Mouse (Mus musculus) left cerebral cortex, postnatal 14 days (tissue): ENCODE data around the gene Aldh2. TPM values are rescaled to one million over a fixed set of nuclear protein-coding genes. Genes with fewer than 3 reads are reported as not detected.
"Not testable (repeated sequence)": the region's sequence is repeated elsewhere in the genome, so short reads cannot be mapped to it uniquely, and the experiment has no call there.

Experiments
- DNase-seq, 2 experiments: peaks; one replicate each; pipeline ENCODE4 v3.0.0; 2021 to 2022; ENCODE audit warnings: low spot score in 2 of 2, mixed read lengths in 1 of 2
- intact Hi-C: fragments of 180-260 bp; cut with DNase I; formaldehyde crosslinking; loops from one replicate; pipeline ENCODE4 v1.15.1; 2025
- long read RNA-seq, 2 experiments: library from polyadenylated mRNA; stranded (forward); transcript quantifications; one replicate each; pipeline ENCODE4 v2.0.0; 2021
- total RNA-seq, 2 experiments: library from RNA; stranded (reverse); gene quantifications; 2 replicates each; pipeline ENCODE4 v1.2.3; 2021

The Aldh2 gene
- 10 to 100 TPM; 77.4 to 87.7 TPM for total RNA-seq
- long read RNA-seq, experiment 1, transcript Aldh2-201 (13 exons, 3,867 nt), result major isoform, 9 of 15 reads
- long read RNA-seq, experiment 1, partial matches to known transcripts, result 1 of 15 reads
- long read RNA-seq, experiment 1, other reads (novel, unspliced or antisense), result 4 of 15 reads
- long read RNA-seq, experiment 2, transcript Aldh2-201 (13 exons, 3,867 nt), result major isoform, 8 of 10 reads
- long read RNA-seq, experiment 2, partial matches to known transcripts, result 1 of 10 reads
- long read RNA-seq, experiment 2, other reads (novel, unspliced or antisense), result 0 of 10 reads

- intact Hi-C loops, result no loop called here
- peak; percentile 74 to 76 for DNase-seq
Observed at GRCm38 (mm10) chr5:121593451-121594401, at the start of gene Aldh2. Gene Aldh2 (minus strand): TSS chr5:121593824.

DNA sequence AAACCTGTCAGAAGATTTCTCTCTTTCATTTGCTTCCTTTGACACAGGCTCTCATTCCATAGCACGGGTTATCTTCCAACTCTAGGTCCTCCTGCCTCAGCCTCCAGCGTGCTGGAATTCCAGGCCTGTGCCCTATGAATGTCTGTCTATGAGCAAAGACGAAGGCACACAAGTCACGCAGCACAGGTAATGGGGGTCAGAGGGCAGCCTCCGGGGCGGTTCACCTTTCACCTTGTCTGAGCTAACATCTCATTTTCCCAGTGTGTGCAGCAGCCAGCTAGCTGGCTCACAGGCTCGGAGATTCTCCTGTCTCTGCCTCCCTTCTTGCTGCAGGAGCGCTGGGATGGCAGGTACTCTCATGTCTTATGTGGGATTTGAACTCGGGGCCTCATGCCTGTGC lies 46.0 kb upstream of the Aldh2 start:
- intact Hi-C loops, result no loop called here
- DNase-seq, result no peak

DNA sequence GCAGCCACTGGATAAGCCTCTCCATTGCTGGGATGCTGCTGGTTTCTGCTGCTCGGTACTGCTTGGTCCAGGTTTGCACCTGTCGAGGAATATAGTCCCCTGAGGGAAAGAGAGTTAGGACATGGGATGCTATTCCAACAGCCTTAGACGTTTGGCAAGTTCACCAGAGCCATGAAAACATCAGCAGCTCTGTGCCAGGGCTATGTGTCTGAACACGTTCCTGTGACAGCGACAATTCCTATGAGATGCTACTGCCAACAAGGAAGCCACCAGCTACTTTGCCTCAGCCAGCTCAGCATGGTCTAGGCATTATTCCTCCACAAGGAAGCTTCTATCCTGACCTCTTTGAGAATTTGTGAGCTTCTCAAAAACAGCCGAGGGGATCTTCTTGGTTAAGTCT lies 43.7 kb upstream of the Aldh2 start:
- intact Hi-C loops, result no loop called here

DNA sequence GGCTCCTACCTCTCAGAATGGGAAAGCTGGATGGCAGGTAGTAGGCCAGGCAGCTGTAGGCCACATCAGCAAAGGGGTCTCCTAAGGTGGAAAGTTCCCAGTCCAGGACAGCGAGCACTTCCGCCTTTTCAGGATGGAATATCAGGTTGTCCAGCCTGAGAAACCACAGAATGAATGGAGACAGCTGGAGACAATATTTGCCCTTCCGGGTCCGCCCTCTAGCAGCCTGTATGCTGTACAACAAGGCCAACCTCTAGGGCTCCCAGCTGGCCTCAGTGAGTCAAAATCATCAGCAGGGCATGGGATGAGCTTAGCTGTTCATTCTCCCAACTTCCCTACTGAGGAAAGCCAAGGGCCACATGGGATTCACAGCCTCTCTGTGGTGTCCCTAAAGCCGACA lies 41.0 kb upstream of the Aldh2 start:
- intact Hi-C loops, result no loop called here
- no peak for DNase-seq

More for the DNA sequence above, 43.7 kb upstream of the Aldh2 start:
- no peak for DNase-seq

DNA sequence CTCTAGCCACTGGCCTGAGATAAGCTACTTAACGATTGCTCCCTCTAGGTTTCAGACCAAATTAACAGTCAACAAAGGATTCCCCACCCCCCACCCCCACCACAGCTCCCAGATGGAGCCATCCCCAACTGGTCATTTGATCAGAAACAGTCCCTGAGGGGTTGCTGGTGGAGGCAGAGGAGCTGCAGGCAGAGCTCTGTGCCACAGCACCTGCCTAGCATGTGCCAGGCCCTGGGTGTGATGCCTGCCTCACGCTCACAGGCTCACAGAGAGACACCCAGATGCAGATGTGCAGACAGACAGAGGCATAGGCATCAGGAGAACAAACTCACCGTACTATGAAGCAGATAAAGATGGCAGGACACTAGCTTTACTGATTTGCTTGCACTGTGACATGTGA lies 39.2 kb upstream of the Aldh2 start:
- no peak for DNase-seq
- intact Hi-C loops, result no loop called here

GRCm38 (mm10) chr5:121631106-121631647 lies 37.6 kb upstream of the Aldh2 start:
- intact Hi-C loops, DNase-seq: not testable (repeated sequence)

GRCm38 (mm10) chr5:121627871-121628270 lies 34.2 kb upstream of the Aldh2 start:
- intact Hi-C loops, result no loop called here
- peak; percentile 74 for DNase-seq

DNA sequence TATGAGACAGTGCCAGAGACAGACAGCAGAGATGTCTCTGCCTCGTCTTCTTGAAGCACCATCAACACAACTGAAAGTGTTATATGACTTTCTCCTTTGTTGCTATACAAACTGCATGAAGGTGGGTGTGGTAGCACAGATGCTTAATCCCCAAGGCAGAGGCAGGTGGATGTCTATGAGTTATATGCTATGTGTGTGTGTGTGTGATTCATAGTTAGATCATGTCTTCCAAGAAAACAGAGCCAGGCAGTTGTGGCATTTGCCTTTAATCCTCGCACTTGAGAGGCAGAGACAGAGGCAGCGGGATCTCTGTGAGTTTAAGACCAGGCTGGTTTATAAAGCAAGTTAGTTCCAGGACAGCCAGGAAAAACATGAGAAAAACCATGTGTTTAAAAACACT lies 29.6 kb upstream of the Aldh2 start:
- intact Hi-C loops, result no loop called here
- no peak for DNase-seq

DNA sequence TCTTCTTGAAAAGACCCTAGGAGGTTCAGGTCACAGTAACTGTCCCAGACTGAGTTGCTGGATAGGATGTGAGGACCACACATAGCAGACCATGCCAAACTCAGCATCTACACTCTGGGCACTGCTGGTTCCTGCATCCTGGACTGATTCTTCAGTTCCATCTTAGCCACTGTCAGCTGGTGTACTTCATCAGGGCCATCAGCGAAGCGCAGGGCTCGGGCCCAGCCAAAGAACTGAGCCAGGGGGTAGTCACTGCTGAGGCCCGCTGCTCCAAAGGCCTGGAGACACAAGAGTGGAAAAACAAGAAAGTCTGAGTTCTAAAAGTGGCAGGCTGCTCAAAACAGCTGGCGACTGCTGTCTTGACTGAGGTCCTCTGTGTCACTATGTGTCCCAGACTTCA lies 27.5 kb upstream of the Aldh2 start:
- intact Hi-C loops, result no loop called here
- no peak for DNase-seq

- peak; percentile 55 to 77 for DNase-seq
- intact Hi-C loops, result loop anchor here (1.0 kb wide), 1 partner anchor 58 kb away; no protein-coding TSS in a partner anchor
Observed at GRCm38 (mm10) chr5:121618592-121619513, 25.2 kb upstream of the Aldh2 start, which contains the start of gene Acad12. Gene Acad12 (minus strand): TSS chr5:121618938.

DNA sequence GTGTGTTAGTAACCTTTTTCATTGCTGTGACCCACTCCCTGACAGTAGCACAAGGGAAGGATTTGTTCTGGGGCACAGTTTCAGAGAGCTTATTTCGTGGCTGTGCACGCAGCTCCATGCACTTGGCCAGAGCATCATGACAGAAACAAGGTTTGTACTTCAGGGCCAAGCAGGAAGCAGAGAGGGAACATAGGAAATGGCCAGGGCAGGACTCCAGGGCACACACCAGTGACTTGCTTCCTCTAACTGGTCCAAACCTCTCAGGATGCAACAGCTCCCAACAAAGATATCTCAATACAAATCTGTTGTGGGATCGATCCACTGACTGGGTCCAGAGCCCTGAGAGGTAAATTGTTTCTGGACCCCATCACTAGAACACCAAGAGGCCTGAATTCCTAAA lies 21.3 kb upstream of the Aldh2 start:
- intact Hi-C loops, result not testable (repeated sequence)

DNA sequence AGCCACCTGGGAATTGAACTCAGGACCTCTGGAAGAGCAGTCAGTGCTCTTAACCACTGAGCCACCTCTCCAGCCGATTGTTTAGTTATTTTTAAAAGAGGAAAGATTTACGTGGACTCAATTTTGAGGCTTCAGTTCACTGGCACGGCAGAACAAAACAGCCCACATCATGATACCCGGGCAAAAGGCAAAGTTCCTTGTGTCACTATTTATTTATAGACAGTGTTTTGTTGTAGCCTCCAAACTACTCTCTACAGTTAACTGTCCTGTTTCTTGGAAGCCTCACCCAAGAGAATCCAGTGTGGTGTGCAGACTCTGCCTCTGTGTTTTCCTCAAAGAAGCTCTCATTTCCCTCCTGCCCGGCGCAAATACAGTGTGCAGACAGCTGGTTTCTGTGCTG lies 18.4 kb upstream of the Aldh2 start:
- intact Hi-C loops, result no loop called here
- no peak for DNase-seq

More for the DNA sequence above, 21.3 kb upstream of the Aldh2 start:
- not testable (repeated sequence) for DNase-seq

DNA sequence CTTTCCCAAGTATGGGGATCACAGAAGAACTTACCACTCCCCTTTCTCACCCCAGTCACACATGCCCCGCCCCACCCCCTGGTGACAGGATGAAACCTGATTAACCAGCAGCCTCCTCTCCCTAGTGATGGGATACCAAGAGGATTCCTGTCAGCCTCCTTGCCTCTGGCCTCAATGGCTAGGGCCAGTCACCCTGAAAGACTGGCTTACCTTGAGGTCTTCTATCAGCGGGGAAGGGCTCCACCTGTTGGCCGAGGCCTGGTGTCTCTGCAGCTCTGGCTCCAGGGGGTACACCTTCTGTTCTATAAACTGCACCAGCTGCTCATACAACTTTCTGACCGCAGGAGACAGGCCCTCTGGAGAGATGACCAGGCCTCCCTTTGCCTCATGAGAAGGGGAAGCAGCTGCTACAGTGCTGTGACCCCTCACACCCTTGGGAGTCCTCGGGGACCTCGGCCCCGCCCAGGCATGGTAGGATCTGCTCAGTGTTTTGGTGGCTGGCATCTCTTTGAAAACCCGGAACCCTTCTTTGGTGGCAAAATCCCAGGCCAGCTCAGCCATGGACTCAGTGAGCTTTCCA lies 16.0 kb upstream of the Aldh2 start:
- intact Hi-C loops, DNase-seq: not testable (repeated sequence)

- intact Hi-C loops, result no loop called here
- DNase-seq, result peak; percentile 75 to 76
Observed at GRCm38 (mm10) chr5:121606151-121606550, 12.5 kb upstream of the Aldh2 start.

GRCm38 (mm10) chr5:121603815-121604214 lies 10.2 kb upstream of the Aldh2 start:
- intact Hi-C loops, result loop anchor here (2.0 to 5.0 kb wide), 2 partner anchors 39 to 57 kb away; partner anchors contain the start of genes Adam1a, Gm42878 and Mapkapk5
- DNase-seq, result not testable (repeated sequence)

DNA sequence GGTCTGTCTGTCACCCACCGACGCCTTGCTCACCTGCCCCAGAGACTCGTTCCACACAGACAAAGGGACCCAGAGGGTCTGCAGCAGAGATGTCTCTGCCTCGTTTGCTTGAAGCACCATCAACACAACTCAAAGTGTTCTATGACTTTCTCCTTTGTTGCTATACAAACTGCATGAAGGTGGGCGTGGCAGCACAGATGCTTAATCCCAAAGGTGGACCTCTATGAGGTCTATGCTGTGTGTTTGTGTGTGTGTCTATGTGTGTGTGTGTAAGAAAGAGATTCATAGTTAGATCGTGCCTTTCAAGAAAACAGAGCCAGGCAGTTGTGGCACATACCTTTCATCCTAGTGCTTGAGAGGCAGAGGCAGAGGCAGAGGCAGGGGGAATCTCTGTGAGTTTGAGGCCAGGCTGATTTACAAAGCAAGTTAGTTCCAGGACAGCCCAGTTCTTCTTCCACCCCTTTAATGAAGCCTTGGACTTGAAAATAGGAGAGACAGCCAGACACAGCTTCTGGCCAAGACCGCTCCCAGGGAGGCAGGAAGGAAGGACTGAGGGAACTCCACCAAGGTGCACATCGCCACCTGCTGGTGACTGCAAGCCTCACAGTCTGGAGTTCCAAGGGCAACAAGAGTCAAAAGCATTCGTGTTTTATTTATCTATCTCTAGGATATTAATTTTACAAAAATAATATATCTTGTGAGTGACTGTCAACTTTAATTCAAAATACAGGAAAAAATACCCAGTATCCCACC lies 8.1 kb upstream of the Aldh2 start:
- intact Hi-C loops, result loop anchor here (2.0 to 5.0 kb wide), 2 partner anchors 37 to 54 kb away; partner anchors contain the start of genes Adam1a, Gm42878 and Mapkapk5

GRCm38 (mm10) chr5:121598871-121599610 lies 5.4 kb upstream of the Aldh2 start:
- DNase-seq, result no peak
- intact Hi-C loops, result no loop called here

More for the DNA sequence above, 8.1 kb upstream of the Aldh2 start:
- DNase-seq, result peak; percentile 84 to 92
